Mouse (Mus musculus) ZHBTc4 (cell line): Measurements from ENCODE around the gene Fbxo21.

Source experiments
- DNase-seq: peaks from one replicate; pipeline ENCODE4 v3.0.0-alpha.2; 2011; ENCODE audit warnings: low read depth, low spot score

Gene Fbxo21

DNA sequence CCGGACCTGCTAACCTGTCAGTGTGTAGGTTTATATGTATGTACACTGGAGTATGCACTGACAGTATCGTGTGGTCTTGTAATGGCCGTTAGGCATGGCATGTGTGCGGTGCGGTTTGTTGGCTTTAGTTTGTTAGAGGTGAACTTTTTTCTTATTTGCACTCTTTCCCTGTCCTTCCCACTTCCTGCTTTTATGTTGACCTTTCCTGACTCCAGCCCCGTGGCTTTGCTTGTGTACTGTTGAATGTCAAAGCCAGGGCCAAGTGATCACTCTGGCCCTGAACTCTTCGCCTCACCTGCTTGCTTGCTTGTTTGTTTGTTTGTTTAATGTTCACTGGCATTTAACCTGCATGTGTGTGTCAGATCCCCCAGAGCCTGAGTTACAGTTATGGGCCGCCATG lies 4.4 kb downstream of the Fbxo21 start:
- no peak for DNase-seq

DNA sequence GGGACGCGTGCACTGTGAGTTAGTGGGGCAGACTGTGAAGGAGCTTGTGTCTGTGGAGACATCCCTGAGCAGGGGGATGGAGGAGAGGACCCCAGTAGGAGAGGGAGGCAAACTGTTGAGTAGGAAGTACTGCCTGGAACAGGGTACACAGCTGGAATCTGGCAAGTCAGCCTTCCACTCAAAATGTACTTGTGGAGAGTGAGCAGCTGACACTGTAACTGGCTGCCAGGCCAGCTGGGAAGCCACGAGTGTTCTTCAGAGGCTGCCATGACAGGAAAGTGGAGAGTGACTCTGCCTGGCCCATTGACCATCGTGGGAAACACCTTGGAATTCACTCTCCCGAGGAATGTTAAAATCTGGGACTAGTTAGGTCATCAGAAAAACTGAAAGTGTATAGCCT lies 5.4 kb downstream of the Fbxo21 start:
- DNase-seq, result no peak

DNA sequence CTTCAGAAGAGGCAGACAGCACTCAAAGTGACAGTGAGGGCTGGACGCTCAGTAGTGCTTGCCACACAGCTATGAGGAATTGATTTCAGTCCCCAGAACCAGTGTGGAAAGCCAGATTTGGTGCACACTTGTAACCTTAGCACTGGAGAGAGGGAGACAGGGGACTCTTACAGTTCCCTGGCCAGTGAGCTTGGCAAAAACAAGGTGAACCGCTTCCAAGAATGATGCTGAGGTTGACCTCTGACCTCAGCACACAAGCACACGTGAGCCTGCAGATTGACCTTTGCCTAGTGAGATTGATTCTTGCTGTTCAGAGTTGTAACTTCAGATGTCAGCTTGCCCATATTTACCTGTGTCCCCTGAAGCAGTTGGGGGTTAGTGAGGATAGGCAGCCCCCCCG lies 9.8 kb downstream of the Fbxo21 start:
- no peak for DNase-seq

DNA sequence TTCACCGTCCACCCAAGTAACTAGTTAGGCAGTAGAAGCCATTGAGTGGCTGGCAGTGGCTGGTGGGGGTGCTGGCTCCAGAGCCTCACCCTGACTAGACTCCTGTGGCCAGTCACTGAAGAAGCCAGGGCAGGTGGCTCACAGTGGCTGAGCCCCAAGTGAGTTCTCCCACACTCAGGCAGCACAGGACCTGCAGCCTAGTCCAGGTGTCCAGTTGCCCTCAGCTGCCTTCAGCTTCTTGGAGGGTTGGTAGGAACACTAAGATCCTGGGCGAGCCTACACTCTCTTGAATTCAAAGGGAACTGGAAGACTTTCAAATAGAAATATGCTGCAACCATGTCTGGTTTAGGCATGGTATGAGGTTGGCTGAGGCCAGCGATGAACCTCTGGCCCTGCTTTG lies 11.4 kb downstream of the Fbxo21 start:
- DNase-seq, result no peak

DNA sequence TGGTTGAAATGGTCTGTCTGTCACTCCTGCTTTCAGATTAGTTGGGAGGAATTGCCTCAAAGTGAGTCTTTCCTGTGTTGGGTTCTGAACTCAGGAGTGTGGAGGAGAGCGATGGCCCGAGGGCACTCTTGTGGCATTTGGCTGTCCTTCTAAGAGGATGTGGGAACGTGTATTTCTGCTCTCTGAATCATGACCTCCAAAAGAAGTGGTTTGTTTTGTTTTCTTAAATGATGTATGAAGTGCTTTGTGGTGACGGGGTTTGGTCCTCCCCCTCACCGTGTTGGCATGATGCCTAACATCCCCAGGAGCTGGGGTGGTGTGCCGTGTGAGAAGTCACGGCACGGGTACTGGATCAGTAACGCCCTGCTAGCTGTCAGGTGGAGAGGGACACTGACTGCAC lies 11.8 kb downstream of the Fbxo21 start:
- no peak for DNase-seq

DNA sequence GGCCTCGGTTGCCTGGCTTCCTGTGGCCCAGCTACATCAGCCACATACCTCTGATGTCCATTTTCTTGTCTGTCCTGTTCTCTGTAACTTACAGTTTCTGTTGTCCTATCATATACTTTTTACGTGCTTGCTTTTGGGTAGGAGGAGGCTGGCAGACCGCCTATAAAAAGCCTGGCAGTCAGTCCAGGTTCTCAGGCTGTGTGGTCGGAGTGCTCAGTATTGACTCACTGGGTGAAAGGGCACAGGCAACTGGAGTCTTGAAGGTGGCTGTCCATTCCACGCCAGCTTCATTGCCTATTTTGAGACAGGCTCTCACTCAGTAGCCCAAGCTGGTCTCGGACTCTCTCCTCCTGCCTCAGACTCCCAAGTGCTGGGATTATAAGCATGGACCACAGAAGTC lies 13.2 kb downstream of the Fbxo21 start:
- DNase-seq, result no peak

DNA sequence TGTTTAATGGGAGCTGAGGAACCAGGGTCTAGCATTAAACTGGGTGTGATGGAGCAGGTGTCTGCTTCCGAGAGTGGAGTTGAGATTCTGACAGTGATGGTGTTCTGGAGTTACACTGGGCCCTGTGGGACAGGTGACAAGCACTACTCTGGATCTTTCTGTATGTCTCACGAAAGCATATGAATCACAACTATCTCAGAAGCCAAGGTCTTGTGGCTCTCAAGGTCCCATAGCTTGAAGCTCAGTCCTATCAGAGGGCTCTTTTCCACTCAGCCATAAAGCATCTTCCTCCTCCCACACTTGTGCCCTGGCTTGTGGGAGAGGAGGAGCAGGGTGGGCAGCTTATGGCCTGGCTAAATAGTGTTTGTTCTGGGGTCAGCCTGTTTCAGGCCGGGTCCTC lies 14.4 kb downstream of the Fbxo21 start:
- DNase-seq, result no peak

DNA sequence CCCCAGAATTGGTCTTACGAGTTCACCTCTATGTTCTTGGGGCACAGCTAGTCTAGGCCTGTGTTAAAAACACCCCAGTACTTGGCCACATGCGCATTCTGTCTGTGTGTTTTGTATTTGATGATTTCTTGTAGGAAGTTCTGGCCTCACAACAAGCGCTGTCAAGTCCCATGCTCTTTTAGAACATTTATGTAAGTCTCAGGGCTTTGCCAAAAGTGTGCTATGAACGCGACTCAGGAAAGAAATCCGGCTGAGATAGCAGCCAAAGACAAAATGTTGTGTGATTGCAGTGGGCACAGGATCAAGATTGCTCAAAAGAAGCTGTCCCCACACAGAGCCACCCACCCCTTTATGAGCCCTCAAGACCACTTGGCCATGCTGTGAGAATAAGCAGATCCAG lies 17.0 kb downstream of the Fbxo21 start:
- DNase-seq, result no peak

DNA sequence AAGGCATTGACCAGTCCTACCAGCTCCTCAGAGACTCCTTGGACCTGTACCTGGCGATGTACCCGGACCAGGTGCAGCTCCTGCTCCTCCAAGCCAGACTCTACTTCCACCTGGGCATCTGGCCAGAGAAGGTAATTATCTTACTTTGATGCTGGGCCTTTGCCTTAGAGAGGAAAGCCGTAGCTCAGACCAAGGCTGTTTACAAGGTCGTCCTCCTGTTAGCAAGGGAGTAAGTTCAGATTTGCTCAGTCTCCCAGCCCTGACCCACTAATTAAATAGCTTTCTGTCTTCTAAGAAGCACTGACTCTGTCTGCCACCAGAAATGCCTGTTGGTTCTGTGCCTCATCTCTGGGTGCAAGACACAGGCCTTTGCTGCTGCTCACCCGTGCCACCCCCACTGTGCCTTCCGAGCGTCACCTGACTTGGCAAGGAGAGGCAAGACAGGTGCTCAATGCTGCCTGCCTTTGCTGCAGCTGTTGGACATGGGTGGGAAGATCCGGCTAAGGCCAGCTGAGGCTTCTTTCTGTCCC lies 18.9 kb downstream of the Fbxo21 start:
- DNase-seq, result no peak

DNA sequence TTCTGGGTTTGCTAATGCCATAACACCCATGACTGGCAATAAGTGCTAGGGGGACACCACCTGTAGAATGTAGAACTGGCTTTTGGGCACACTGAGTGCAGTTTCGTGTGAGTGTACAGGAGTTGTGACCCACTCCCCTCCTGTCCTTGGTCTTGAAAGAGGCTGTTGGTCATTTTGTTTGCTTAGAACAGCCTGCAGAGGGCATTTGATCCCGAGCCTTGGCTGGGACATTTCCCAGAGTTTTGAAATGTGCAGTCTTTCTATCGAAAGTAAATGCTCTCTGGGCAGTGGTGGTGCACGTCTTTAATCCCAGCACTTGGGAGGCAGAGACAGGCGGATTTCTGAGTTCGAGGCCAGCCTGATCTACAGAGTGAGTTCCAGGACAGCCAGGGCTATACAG lies 19.4 kb downstream of the Fbxo21 start:
- no peak for DNase-seq

DNA sequence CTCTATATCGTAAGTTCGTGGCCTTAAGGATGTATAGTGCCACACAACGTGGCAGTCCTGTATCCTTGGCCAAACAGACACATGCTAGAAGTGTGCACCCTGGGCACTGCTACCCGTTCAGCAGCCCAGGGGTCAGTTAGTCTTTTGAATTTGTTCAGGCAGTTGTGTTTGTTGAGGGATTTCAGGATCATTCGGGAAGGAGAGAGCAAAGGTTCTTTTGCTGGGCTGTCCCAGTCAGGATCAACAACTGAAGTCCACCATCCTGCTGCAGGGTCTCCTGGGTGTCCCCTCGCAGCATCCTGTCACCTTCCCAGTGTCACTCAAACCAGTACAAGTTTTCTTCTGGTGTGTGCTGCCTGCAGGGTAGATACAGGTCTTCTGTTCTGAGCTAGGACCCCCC lies 20.1 kb downstream of the Fbxo21 start:
- DNase-seq, result no peak

DNA sequence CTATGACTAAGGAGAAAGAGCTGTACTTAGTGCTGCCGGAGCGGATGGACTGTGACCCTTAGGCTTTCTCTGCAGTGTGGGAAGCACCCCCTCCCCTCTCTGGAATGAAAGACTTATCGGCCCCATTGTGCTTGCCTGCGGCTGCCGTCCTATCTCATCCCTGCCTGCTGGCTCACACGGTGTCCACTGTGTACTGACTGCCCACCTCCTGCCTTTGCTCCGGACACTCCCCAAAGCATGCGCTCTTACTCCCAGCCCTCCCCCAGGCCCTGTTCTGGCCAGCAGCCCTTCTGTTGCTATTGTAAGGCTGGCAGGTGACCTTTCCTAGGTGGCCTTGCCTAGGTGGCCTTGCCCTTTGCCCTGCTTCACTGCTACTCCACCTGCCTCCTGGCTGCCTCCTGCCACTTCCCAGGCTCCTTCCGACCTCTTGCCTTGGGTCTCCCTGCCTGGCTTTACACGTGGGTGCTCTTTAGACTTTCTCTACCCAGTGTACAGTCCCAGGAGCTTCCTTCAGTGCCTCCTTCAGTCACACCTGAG lies 21.0 kb downstream of the Fbxo21 start:
- DNase-seq, result no peak

DNA sequence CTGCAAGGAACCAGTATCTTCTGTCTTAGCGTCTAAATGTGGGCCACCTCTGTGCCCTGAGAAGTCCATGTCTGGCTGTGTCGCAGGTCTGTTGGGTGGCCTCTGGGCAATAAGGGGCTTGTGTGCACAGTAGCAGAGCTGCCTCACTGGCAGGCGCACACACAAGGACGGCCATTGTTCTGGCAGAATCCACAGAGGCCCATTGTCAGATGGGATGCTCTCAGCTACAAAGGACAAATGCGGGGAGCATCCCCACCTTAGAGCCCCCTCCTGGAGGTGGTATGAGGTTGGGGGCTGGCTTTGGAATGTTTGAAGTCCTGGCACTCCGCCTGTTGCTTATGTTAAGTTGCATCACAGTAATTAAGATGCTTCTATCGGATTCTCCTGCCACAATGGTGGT lies 22.5 kb downstream of the Fbxo21 start:
- no peak for DNase-seq

DNA sequence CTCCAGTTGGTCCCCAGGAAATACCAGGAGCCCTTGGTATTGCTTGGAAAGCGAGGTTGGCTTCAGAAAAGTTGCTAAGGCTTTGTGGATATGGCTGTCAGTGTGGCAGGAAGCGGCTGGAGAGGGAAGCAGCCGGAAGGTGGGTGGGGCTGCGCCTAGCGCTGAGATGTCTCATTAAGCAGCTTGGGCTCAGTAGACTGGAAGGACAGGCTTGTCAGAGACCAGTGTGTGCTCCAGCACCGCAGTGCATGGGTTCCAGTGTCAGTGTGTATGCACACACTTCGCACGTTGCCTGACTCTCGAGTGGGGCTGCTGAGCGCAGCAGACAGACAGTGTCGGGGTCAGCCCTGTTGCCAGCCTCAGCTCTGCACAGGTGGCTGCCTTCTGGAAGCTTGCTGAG lies 23.1 kb downstream of the Fbxo21 start:
- peak; percentile 21 for DNase-seq

DNA sequence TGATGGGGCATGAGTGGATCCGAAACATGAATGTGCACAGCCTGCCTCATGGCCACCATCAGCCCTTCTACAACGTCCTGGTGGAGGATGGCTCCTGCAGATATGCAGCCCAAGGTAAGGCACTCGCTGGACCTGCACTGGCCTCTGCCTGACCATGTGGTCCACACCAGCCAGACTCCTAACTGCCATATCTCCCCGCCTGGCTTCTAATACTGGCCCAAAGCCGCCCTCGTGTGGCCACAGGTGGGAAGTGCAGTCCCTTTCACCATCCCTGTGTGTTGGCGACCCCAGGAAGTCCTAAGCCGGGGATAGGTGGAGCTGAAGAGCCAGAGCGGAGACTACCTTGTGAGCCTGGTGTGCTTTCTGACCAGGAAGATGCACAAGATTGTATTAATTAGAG lies 25.5 kb downstream of the Fbxo21 start:
- peak; percentile 78 for DNase-seq

DNA sequence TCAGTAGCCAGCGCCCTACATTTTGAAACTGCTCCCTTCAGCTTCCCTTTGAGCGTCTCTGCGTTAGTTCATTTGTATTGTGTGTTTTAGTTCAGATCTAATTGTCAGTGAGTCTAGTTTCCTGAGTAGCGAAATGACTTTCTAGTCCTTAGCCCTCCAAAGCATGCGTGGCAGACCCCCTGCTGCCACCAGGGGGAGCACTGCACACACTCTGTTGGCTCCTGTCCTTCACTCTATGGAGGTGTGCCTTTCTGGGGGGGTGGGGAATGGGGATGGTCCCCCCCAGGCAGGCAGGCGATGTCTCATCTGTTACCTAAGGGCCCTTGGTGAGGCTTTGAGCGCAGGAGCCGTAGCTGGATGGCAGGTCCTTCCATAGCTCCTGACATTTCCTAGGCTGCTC lies 28.1 kb downstream of the Fbxo21 start:
- peak; percentile 70 for DNase-seq

DNA sequence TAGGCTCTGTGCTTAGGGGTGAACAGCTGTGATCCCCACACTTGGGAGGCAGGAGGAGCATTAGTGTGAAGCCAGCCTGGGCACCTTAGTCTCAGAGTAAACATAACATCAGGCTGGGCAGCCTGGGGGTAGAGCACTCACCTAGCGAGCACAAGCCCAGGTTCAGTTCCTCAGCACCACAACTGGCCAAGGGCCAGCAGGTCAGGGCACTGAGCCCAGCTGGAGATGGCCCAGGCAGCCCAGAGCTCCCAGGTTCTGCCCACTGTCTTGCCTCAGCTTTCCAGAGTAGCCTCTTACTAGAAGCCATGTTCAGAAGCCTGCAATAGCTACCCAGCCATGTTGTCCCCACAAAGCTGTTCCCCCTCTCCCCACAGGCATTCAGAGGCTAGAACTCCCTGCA lies 29.2 kb downstream of the Fbxo21 start:
- DNase-seq, result no peak

DNA sequence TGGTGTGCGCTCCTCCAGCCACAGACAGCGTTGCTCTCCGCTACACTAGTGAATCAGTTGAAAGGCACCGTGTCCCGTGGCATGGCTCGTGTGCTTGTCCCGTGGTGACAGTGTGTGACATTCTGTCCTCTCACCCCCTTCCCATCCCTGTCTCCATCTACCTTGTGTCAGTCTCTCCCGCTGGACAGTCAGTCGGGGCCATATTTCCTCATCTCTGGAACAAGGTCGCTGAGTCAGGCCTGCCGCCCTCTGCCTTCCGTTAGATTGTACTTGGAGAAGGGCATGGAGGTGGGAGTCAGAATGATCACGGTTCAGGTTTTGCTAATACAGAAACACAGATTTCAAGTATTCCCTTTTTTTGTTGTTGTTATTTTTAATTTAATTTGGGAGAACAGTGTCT lies 31.8 kb downstream of the Fbxo21 start:
- DNase-seq, result no peak

DNA sequence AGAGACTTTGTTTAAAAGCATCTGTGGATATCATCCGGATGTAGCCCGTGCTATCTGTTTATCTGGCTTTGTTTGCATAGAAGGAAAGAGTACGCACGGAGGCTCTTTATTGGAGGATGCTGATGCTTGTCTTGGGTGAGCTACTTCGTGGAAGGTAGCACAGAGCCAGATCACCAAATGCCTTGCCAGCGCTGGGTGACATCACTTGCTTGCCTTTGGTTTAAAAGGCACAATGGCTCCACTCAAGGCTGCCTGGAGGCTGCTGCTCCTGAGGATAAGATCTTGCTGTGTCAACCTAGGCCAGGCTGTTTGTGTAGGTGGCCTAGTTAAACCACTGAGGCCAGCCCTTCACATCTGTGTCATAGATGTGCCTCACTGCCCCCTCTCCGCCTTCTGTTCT lies 34.3 kb downstream of the Fbxo21 start:
- DNase-seq, result no peak

DNA sequence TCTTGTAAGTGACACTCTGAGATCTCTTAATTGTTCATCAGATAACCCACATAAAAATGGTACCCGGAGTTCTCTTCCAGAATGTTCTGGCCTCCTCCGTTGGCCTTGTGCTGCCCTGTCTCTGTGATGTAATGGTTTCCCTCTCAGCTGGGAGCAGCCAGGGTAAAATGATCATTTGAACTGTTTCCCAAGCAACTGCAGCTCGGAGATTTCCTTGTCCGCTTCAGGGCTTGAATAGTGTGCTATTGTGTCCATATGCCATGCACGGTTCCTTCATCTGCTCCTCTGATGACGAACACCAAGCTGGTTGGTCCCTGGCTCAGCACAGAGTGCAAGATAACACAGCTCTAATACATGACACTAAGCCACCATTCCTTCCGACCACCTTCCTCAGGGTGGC lies 35.3 kb downstream of the Fbxo21 start:
- no peak for DNase-seq

DNA sequence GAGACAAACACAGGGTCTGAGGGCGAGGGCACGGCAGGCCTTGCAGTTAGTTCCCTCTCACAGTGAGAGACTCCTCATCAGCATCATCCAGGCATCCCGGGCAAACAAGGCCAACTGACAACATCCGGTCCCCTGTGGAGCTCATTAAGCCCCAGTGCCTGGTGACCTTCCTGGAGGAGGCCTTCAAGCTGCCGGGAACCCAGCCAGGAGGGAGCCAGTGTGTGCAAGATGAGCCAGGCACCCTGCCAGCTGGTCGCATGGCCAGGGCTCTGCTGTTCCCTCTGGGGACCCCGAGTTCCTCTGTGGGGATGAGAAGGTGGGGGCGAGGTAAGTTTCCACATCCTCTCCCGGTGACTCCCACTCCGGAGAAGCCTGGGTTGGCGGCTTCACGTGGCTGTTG lies 38.5 kb downstream of the Fbxo21 start:
- peak; percentile 84 for DNase-seq

DNA sequence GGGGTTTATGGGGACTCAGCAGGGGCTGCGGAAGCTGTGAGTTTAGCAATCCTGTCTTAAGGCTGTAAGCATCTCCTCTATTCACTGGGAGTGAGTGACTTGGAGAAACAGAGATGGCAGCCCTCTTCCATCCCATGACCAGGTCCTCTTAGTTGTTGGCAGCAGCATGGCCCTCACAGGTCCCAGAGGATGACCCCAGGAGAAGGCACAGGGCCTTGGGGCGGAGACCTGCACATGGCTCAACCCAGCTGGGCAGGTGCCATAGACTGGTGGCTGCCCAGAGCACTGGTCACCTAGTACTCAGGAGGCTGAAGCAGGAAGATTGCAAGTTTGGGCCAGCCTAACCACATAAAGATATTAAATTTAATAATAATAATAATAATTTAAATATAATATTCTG lies 39.1 kb downstream of the Fbxo21 start:
- no peak for DNase-seq

DNA sequence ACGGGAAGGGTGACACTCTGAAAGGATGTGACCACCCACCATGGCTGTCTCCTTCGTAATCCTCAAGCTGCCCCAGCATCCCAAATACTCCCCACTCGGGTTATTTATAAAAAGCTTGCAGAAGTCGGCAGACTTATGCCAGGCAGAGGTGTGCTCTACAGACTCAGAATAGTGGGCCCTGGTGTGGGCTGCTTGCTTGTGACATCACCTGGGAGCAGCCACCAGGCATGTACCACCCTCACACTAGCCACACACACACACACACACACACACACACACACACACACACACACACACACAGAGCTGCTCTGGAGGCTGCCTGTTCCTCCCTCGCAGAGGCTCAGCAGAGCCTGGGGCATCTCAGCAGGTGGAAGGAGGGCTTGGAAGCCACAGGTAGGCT lies 41.0 kb downstream of the Fbxo21 start:
- DNase-seq, result no peak

DNA sequence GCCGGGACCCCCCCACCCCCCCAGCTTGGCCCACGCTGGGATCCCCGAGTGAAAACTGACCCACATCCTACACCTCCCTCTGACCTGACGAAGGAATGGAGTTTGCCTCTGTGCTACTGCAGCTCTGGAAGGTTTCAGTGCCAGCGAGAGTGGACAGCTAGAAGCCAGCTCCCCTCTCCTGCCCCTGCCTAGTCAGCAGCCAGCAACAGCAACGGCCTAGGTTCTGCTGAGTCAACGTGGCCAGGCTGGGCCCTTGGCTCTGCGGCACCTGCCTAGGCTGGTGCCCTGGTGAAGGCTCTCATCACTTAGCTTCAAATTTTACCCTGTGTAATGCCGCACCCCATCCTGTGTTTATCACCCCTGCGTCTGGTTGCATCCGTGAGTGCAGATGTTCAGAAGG lies 43.4 kb downstream of the Fbxo21 start:
- DNase-seq, result no peak
